Mouse (Mus musculus): ENCODE data around the gene Smurf1.

The Smurf1 gene

GRCm38 (mm10) chr5:144954432-144954831 is 11.2 kb downstream of the Smurf1 start:
- no peak for DNase-seq (ENCODE audit: low spot score in 2 of 2)

DNA sequence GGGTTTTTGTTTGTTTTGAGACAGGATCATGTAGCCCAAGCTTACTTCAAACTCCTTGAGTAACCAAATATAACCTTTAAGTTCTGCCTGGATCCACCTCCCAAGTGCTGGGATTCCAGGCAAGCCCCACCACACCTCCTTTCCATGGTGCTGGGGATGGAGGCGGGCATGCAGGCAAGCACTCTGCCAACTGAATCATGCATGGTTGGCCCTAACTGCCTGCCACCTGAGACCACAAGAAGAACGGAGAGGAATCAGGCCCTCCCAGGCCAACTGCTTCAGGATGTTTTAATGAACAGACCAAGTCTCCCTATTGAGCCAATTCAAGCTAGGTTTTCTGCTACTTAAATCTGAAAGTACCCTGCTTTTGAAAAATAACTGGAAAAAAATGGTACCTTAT is 13.1 kb downstream of the Smurf1 start:
- no peak for DNase-seq (ENCODE audit: low spot score in 2 of 2)

GRCm38 (mm10) chr5:144950428-144951051 is 15.1 kb downstream of the Smurf1 start:
- no peak for DNase-seq (ENCODE audit: low spot score in 2 of 2)

DNA sequence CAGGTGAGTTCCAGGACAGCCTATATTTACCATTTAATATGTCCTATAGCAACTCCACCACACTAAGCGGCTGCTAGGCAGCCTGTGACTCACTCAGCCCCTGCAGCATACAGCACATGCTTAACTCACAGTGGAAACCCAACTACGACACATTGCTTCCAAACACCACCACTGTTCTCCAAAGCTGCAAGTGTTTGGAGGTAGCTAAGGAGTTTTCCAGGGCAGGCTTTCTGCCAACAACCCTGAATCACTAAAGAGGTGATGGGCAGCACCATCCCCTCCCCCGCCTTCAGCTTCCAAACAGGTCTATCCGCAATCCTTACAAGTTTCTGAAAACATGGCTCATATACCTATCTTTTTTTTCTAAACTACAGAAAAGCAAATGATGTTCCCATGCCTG is 15.8 kb downstream of the Smurf1 start:
- DNase-seq (ENCODE audit: low spot score in 2 of 2): no peak

DNA sequence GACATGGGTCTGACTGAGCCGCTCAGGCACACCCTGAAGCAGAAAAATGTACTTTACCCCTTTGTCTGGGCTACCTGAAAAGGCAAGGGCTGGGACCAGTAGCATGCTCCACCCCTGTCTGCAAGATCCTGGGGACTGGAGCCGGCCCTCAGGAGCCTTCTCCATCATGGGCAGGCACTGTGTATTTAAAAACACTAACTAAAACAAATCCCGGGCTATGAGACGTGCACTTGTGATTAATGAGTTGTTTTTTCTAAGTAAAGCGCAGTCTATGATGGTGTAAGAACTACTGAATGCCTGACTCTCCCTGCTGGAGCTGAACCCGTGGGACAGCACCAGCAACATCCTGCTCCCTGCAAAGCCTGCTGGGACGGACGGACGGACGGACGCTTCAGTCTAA is 17.2 kb downstream of the Smurf1 start:
- no peak for DNase-seq (ENCODE audit: low spot score in 2 of 2)

GRCm38 (mm10) chr5:144948002-144948401 is 17.6 kb downstream of the Smurf1 start:
- DNase-seq (ENCODE audit: low spot score in 2 of 2): no peak

DNA sequence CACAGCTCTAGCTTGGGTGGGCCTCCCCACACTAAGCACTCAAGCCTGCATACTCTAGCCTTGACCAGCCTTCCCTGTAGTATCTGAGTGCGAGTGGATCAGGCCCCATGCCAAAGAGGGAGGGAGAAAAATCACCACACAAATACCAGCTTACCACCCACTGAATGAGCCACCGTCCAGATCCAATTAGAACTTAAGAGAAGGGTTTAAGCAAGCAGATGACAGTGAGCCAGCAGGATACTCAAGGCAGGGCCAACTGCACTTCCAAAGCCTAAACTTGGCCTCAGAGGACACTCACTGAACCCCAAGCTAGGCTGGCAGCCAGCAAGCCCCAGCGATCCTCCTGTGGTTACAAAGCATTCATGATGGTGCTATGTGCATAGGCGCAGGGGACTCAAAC is 19.6 kb downstream of the Smurf1 start:
- DNase-seq (ENCODE audit: low spot score in 2 of 2): no peak

DNA sequence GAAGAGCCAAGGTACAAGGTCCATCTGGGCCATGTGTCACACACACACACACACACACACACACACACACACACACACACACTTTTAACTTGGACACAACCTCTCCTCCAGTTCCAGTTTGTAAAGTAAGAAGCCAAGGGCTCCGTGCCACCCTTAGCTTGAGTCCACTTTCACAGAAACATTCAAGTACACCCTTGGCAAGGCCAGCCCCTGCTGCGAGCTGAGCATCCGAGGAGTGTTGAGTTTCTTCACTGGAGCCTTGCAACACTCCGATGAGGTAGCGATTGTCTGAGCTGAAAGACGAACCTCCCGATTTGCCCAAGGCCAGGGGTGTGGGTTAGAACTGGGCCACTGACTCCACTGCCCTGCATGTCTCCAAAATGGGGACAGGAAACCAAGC is 20.7 kb downstream of the Smurf1 start:
- DNase-seq (ENCODE audit: low spot score in 2 of 2): no peak

DNA sequence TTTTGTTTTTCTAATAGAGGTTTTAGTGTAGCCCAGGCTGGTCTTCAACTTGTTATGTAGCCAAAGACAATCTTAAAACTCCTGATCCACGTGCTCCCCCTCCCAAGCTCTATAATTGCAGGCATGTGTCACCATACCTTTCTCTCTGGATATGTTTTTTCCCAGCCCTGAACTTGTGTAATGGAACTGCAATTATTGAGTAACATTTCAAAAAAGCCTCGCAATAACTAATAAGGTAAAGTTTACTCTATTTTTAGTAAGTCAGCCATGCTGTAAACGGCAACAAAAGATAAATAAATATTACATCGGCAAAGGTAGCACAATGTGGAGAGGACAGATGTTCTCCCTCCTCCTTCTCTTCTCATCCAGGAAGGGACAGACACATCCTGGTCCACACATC is 21.3 kb downstream of the Smurf1 start:
- no peak for DNase-seq (ENCODE audit: low spot score in 2 of 2)

DNA sequence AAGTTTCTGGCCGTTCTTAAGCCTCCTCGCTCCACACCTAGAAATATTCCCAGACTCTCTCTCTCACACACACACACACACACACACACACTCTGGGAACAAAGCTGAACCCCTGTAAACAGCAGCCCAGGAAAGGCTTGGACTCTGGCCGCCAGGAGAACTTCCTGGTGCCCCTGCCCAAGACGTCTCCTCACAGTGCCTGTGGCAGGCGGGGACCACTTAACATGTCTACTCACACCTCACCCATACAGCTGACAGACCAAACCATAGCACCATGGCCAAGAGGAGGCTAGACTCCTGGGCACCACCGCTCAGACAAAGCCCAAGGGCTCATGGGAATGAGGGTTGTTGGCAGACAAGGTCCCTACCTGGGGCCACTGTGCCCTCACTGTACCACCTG is 22.3 kb downstream of the Smurf1 start:
- DNase-seq (ENCODE audit: low spot score in 2 of 2): no peak

GRCm38 (mm10) chr5:144942431-144942830 is 23.2 kb downstream of the Smurf1 start:
- no peak for DNase-seq (ENCODE audit: low spot score in 2 of 2)

DNA sequence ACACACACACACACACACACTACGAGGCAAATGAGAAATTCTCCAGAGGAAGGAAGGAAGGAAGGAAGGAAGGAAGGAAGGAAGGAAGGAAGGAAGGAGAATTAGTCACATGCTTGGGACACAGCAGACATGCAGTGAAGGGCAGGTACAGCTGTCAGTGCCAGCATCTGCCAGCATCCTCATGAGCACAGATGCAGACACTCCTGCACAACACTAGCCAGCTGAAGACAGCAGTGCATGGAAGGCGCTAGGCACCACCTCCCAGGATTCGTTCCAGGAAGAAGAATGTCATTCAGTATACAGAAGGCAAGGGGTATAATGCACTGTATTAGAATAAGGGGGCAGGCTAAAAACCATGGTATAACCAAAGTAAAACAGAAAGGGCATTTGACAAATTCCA is 24.7 kb downstream of the Smurf1 start:
- DNase-seq (ENCODE audit: low spot score in 2 of 2): no peak

- no peak for DNase-seq (ENCODE audit: low spot score in 2 of 2)
These were observed 28.3 kb downstream of the Smurf1 start for GRCm38 (mm10) chr5:144937304-144937703.

DNA sequence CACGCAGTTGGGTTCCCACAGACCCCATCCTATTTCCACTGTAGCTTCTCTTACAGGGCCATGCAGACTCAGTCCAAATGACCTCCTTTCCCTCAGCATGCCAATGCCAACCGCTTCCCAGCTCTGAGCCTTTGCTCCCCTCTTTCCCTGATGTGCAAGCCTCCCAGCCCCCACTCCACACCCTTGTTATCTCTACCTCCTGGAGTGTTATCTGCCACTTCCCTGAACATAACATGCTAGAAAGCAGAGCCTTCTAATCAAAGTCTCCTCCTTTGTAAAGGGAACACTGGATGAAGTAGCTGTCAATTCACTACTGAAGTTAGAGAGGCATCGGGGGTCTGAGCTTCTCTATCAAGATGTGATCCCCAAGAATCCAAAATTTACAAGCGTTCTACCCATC is 32.2 kb downstream of the Smurf1 start:
- no peak for DNase-seq (ENCODE audit: low spot score in 2 of 2)

GRCm38 (mm10) chr5:144931841-144932240 is 33.8 kb downstream of the Smurf1 start:
- DNase-seq (ENCODE audit: low spot score in 2 of 2): no peak

DNA sequence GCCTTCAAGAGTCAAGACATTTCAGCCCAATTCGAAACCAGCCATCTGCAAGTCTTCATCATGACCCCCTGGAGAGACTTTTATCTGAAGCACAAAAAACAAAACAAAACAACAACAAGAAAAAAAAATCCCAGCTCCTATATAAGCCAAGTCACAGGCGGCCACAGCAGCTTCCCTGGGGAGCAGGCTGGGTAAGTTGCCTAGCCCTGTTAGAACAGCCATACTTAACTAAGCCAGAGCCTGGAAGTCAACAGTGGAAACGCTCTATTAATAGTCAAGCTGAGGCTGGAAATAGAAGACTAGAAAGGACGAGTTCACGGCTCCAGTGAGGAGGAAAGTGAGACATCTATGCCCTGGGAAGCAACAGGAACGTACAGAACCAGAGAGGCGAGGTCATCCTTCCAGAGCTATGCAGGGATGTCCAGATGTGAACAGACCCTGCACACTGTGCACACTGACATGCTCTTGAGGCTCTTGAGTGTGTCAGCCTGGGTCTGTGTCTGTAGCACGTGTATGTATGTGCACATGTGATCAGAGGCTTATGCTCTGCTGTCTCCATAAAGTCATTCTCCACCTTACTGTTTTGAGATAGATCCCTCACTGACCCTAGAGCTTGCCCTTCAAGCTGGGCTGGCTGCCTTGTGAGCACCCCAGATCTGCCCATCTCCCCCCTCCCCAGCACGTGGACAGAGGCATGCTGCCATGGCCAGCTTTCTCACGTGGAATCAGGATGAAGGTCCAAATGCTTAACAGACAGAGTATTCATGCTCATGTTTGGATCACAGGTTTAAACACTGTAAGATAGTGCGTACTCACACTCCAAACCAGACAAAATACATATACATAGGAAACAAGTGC is 36.6 kb downstream of the Smurf1 start:
- DNase-seq (ENCODE audit: low spot score in 2 of 2): no peak

DNA sequence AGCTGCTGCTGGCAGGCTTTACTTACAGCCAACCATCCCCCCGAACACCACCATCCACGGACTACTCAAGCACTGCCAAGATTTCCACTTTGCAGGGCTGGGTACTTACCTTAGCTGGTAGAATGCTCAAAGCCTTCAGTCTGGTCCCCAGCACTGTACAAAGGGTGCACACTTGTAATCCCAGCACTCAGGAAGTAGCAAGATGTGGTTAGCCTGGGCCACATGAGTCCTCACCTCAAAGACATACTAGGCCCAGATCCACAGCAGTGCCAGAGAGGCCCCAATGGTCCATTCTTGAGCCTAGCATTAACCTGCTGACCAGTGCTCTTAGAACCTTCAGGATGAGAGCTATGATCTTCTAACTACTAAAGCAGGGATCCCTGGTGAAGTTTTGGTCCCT is 39.4 kb downstream of the Smurf1 start:
- DNase-seq (ENCODE audit: low spot score in 2 of 2): no peak

GRCm38 (mm10) chr5:144923351-144923750 is 42.3 kb downstream of the Smurf1 start:
- no peak for DNase-seq (ENCODE audit: low spot score in 2 of 2)

DNA sequence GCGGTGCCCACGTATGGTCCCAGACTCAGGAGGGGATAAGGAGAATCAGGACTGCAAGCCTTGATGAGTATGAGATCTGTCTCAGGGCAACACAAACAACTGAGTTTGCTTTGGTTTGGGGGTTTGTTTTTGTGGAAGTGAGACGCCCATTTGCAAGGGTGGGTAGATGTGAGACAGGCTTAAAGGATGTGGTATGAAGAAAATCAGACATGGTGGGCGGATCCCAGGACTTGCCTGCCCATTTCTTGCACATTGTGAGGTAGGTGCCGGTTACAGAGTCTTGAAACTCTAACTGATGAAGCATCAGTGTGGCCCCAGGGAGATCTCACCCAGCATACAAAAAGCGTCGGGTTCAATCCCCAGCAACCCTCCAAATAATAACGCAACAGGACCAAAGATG is 45.9 kb downstream of the Smurf1 start:
- no peak for DNase-seq (ENCODE audit: low spot score in 2 of 2)

DNA sequence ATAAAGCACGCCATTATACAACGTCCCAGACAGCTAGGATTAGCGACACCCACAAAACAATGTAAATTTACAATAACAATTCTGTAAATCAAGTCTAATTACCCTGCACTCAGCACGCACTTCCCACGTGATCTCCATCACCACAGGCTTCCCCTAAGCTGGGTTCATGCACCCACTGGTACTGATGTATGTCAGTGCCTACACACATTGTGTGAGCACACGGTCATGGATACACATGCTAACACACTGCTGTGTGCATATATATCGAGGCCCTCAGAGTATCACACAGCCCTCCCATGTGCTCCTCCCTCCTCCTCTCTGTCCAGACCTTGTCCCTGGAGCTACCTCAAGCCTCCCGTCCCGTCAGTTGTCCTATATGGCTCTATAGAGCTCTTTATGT is 46.5 kb downstream of the Smurf1 start:
- DNase-seq (ENCODE audit: low spot score in 2 of 2): no peak

DNA sequence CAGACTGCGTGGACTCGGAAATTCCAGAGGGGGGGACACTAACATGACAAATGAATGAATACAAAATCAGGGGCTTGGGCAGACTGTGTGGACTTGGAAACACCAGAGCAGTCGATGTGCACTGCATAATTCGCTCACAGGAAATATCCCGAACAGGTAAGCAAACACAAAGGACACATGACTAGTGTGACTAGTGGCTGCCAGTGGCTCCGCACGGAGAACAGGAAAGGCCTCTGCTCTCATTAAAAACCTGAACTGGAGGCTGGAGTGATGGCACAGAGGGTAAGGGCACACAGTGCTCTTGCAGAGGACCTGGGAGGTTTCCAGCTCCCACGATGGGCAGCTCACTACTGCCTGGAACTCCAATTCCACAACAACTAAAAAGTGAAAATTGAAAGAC is 47.4 kb downstream of the Smurf1 start:
- no peak for DNase-seq (ENCODE audit: low spot score in 2 of 2)

DNA sequence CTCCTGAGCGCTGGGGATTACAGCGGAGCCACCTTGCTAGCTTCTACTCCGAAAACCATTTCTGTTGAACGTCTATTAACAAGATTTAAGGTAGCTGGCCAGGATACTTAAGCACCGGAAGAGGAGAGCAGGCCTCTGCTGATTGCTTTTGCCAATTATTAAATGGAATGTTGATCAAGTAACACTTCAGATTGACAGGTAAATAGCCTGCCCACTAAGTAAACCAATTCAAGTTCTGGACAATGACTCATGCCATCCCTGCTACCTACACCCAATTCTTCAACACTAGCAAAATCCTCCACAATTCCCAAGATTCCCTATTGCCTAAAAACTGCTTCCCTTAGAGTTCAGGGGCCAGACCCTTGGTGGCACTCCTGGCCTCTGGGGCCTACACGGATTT is 48.5 kb downstream of the Smurf1 start:
- DNase-seq (ENCODE audit: low spot score in 2 of 2): no peak

GRCm38 (mm10) chr5:144915828-144916227 is 49.8 kb downstream of the Smurf1 start:
- DNase-seq (ENCODE audit: low spot score in 2 of 2): no peak

Data from thymus, postnatal 10 days (tissue).